Mouse (Mus musculus): ENCODE measurements around the gene Pi16.

GRCm38 (mm10) chr17:29297813-29298212, 19.7 kb upstream of the Pi16 start:
- TF ChIP-seq CTCF (IDR thresholded peaks at IDR 0.05; ENCODE audit: control insufficient read depth, insufficient read depth, low read length), result peak; percentile 10; the same call in 1 of the 2 replicates
- no peak for TF ChIP-seq POLR2A (IDR thresholded peaks at IDR 0.05; ENCODE audit: borderline replicate concordance, control insufficient read depth, low read depth, low read length)

Data from bone marrow, adult 2 months (tissue).